Mouse (Mus musculus): ENCODE data around the gene Tub.

- no peak for TF ChIP-seq POLR2A (IDR thresholded peaks at IDR 0.05; ENCODE audit: borderline replicate concordance, extremely low read depth, low read depth, low read length)
- peak; percentile 70 for TF ChIP-seq CTCF (IDR thresholded peaks at IDR 0.05; ENCODE audit: insufficient read depth, low read length)
Measured at GRCm38 (mm10) chr7:109021428-109021827, 71.3 kb downstream of the Tub start.

All from lung, adult 2 months (tissue).